Mouse (Mus musculus) gastrocnemius, postnatal 25 days (tissue): Measurements from ENCODE around the gene Igfbp1. TPM values are rescaled to one million over a fixed set of nuclear protein-coding genes. Genes with fewer than 3 reads are reported as not detected.

Experiments used
- DNase-seq: peaks from one replicate; pipeline ENCODE4 v3.0.0; 2022
- total RNA-seq, 2 experiments: library from RNA; stranded (reverse); gene quantifications; 1 replicate in 1 of 2; 2 replicates in 1 of 2; pipeline ENCODE4 v1.2.3; 2021

Gene Igfbp1
- total RNA-seq, 2 experiments from 2014 or later = not detected

GRCm38 (mm10) chr11:7234436-7234835, 36.9 kb downstream of the Igfbp1 start:
- no peak for DNase-seq

DNA sequence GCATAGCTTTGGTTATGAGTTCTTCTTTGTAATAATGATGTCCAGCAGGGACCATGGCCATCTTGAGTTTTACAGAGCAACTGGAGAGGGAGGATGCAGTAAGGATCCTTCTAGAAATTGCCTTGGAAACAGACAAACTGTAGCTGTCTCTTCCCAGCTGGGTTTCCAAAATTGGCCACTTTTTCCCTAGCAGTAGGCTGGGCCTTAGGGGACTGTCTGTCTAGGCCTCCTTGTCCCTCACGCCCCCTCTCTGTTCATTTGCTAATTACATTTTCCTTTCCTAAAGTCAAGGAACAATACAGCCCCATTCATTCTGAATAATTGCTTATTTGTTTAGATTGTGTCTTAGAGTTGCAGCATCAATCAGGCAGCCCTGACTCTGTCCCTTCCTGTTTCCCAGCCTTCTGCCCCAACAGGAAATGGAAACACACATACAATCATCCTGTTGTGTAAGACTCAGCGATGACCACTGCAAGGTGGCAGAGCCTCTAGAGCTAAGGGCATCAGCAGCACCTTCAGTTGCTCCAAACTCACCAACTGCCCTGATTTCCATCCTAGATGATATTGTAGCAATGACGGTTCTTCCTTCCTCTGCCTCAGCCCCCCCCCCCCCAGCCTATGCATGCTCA, 37.5 kb downstream of the Igfbp1 start:
- no peak for DNase-seq

DNA sequence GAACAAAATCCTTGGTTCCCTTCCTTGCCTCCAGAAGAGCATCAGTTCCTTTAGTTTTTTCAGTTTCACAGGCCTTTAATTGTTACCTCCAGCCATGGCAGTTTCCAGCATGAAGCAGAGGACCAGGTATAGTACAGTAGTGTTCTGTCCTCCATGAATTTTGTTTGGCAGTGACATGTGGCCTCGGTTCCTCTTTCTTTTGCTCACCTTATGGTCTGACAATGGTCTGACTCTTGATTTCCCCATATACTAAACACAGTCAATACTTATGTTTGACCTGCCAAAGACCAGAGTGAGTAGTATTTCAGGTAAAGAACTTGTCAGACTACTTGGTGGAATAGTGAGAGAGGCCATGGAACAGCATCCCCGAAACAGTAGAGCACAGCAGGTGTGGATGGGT, 39.2 kb downstream of the Igfbp1 start:
- no peak for DNase-seq

DNA sequence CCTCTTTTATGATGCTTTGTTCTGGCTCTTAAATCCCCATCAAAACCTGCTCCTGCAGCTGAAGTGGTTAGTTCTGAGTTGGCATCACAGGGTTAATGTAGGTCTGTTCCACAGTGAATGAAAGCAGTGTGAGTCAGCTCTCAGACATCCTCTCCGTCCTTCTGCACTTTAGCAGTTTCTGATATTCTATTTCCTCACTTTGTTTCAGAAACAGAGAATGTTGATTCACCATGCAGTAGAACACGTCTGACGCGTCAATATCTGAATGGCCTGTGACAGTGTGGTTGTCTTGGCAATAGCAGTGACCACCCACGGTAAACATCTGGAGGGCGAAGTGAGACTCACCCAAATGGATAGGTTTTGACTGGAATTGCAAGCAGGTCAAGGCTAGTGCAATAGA, 40.1 kb downstream of the Igfbp1 start:
- DNase-seq = no peak

GRCm38 (mm10) chr11:7238546-7238945, 41.0 kb downstream of the Igfbp1 start:
- DNase-seq = no peak

- DNase-seq = no peak
Observed at GRCm38 (mm10) chr11:7239041-7239740, 41.6 kb downstream of the Igfbp1 start.

- DNase-seq = no peak
Observed at GRCm38 (mm10) chr11:7244782-7245181, 47.2 kb downstream of the Igfbp1 start.

DNA sequence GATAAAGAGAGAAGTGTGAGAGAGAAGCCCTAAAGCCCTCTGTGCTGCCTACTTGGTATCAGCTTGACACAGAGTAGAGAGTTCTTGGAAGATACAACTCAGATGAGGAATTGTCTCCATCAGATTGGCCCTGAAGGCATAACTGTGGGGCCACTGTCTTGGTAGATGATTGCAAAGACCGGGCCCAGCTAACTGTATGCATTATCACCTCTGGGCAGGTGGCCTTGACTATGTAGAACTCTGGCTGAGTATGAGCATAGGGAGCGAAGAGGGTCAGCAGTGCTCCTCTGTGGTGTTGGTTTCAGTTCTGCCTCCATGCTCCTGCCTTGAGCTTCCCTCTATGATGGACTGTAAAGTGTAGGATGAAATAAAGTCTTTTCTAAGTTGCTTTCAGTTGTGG, 52.8 kb downstream of the Igfbp1 start:
- DNase-seq = no peak

DNA sequence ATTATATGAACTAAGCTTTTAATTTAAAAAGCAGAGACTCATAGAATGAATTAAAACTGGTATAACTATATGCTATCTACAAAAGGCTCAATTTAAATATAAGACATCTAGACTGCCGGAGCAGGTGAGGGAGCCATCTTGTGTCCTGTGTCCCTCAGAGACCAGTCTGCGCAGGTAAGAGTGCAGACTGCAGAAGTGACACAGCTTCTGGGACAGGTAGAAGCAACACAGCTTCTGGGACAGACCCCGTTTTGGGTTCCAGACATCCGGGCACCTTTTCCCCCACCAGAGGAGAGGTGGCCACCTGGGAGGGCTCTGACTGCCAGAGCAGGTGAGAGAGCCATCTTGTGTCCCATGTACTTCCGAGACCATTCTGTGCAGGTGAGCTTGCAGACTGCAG, 53.3 kb downstream of the Igfbp1 start:
- DNase-seq = no peak

Other genes starting within 250 kb of the Igfbp1 start
- gene Adcy1, start 134.3 kb upstream of the Igfbp1 start, total RNA-seq = 1 to 10 TPM; 1.2 to 1.6 TPM
- not detected for gene Gm11985, start 9.2 kb upstream of the Igfbp1 start, total RNA-seq
- 10 to 100 TPM; 21.2 to 23.2 TPM for gene Igfbp3, start 16.1 kb downstream of the Igfbp1 start, total RNA-seq